Mouse (Mus musculus) large intestine, adult 2 months (tissue): ENCODE measurements around the gene Psg16. TPM values are rescaled to one million over a fixed set of nuclear protein-coding genes. Genes with fewer than 3 reads are reported as not detected.
"Not testable (repeated sequence)": the region's sequence is repeated elsewhere in the genome, so short reads cannot be mapped to it uniquely, and the experiment has no call there.

Source experiments
- DNase-seq: peaks from one replicate; pipeline ENCODE4 v3.0.0-alpha.2; 2012; ENCODE audit warnings: low read depth, low spot score
- WGBS: fragments of 180-500 bp; shearing (Covaris S2); methylation state at CpG from one replicate; pipeline ENCODE4 v1.1.7; 2018; 5-methylcytosine and 5-hydroxymethylcytosine counted together
- polyA plus RNA-seq: library from polyadenylated mRNA; depleted of rRNA; stranded (reverse); fragments of >200 nt; gene quantifications from 2 replicates; pipeline ENCODE4 v1.2.3, GENCODE M21; 2012

Gene Psg16
- polyA plus RNA-seq, 1 experiment, result 0.02 TPM

DNA sequence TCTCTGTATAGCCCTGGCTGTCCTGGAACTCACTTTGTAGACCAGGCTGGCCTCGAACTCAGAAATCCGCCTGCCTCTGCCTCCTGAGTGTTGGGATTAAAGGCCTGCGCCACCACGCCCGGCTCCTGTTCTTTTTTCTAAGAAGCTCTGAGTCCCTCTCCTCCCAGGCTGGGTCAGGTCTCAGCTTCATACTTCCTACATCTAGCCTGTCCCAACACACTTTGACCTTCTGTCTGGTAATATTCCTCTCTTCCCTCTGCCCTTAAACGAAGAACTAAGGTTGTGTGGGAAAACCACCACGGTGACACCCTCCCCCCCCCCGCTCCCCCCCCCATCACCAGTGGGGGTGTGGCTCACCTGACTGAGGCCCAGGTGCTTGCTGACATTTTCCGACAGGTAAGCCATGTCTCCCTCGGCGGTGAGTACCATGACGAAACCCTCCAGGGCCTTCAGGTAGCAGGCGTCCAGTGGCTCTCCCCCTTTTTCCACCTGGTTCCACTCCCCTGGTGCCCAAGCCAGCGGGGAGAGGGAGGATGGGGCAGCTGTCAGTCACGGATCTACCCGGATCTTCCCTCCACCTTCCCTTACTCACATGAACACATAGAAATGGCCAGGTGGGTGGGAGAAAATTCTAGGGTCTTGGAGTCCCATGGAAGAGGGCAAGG is 19.4 kb upstream of the Psg16 start:
- 89% methylated on average over 16 of the region's 16 CpGs for WGBS

DNA sequence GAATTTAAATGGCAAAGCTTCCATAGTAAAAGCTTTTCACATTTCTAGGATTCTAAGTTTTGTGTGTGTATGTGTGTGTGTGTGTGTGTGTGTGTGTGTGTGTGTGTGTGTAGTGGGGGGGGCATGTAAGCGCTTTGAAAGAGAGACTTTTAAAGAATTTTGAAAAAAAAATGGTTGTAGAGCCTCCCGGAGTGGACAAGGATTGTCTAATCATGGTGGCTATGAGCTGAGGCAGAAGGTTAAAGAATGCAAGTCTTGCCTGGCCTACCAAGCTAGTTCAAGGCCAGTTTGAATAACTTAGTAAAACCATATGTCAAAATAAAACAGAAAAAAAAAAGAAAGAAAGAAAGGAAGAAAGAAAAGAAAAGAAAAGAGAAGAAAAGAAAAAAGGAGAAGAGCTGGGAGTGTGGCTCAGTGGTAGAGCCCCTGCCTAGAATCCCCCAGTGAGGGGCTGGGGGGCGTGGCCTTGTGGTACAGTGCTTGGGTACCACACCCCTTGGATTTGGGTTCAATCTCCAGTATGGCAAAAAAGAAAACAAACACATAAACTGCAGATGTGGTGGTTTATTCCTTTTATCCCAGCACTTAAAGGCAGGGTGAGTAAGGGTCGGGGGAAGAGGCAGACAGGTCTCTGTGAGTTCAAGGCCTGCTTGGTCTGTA is 18.4 kb upstream of the Psg16 start:
- no peak for DNase-seq
- 91% methylated on average over 4 of the region's 4 CpGs for WGBS

More for the DNA sequence above, 19.4 kb upstream of the Psg16 start:
- DNase-seq, result no peak

DNA sequence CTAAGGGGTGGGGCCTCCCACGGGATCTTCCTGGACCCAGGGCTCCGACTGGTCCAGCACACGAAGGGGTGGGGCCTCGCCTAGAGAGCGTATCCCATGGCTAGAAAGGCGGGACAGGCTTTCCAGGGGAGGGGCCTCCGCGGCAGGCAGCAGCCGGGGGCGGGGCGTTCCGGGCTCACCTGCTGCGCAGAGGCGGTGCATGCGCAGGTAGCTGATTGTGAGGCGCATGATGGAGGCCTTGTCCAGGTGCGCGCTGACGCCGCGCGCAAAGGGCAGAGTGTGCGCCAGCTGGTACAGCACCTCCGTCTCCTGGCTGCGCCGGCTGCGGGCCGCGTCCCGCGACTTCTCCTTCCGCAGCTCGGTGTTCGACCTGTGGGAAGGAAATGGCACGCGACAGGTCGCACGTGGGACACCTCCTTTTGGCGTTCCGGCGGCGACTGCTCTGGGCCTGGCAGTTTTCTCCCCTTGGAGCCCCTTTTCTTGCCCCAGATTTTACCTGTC is 17.7 kb upstream of the Psg16 start:
- no peak for DNase-seq
- WGBS, result 1% methylated on average over 42 of the region's 42 CpGs

DNA sequence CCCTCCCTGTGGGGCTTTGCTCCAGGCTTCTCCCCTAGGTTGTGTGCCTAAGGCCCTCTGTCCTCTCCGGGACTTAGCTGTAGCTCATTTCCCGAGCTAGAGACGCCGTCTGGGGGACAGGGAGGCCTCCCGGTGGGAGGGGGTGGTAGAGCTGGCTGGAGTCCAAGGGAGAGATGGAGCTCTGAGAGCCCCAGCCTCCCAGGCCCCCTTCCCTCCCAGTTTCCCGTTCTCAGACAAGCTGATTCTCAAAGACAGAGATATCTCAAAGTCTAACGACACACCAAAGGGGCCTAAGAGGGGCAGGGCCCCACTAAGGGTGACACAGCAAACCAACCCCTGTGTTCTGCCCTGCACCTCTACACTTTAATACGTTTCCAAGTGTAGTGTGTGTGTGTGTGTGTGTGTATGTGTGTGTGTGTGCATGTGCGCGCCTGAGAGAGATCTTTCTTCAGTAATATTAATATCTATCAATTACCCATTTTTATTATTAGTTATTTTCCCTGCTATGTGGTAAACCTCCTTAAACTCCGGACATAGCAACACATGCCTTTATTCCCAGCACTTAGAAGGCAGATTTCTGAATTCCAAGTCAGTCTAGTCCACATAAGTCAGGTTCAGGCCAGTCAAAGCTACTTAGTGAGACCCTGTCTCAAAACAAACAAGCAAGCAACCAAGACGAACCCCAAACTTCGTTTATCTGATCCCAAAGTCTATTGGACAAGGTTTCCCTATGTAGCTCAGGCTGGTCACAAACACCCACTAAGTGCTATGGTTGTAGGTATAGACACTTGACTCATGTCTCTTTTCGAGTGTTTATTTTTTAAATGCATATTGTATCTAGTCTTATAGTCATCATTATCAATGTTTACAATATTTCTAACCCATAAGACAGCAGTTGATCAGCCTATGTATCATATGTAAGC is 17.0 kb upstream of the Psg16 start:
- 30% methylated on average over 14 of the region's 14 CpGs for WGBS
- DNase-seq, result no peak

DNA sequence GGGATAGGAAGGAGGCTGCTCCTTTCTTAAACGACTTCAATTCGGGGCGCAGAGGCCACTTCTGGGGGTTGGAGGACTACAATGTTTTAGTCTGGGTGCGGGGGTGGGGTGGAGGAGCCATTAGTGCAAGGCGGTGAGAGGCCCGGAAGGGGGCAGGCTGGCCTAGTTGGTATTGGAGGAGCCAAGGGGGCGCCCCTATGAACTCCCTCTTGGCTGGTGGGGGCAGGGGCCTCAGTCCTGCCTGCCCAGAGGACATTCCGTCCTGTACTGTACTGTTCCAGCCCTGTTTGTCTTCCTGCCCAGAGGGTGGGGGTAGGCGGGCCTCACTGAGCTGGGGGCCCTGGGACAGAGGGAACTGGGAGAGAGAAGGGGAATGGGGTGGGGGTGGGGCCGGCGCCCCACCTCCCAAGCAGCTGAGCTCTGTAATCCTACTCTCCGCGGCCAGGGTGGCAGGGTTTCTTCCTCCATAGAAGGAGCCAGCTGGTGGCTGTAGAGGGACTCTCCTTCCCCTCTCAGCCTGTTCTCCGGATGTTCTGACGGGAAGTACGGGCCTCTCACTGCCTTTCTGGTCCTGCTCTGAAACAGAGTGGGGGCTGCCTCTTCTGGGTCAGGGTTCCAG is 15.7 kb upstream of the Psg16 start:
- WGBS, result 9% methylated on average over 16 of the region's 16 CpGs
- DNase-seq, result no peak

DNA sequence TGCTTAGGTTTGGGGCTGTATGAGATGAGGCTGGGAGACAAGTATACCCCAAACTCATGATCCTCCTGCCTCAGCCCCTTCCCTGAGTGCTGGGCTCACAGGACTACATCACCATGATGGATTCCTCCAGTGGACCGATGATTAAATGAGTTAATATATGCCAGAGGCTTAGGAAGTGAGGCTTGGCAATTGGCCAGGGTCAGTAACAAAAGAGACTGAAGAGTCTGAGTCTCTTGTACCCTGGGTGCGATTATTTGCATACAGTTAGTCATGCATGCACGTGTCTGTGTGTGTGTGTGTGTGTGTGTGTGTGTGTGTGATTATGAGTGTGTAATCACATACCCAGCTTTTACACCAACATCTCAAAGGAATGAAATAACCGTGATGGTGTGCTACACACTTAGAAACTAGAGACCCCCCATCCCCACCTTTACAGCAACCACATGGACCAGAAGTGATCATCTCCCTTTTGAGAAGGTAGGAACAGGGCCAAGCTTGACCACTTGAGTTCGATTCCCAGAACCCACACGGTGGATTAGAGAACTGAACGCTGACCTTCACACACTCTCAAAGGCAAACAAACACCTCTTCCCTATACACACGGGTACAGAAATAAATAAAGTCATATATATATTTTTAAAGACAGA is 14.9 kb upstream of the Psg16 start:
- no peak for DNase-seq
- WGBS, result 10% methylated on average over 8 of the region's 8 CpGs

DNA sequence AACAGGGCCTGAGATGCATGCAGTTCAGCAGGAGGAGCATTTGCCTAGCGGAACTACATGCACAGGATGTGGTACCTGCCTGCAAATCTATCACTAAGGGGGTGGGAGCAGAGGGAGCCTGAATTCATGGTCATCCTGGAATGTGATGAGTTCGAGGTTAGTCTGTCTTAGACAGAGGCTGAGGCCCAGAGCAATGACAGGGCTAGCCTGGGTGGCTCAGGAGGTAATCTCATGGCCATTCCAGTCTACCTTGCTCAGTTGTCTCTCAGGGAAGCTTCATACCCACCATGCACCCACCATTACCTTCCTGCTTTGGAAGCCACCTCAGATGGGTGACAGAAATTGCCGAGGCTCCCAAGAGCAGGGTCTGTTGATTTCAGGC is 14.4 kb upstream of the Psg16 start:
- no peak for DNase-seq
- WGBS, result 54% methylated on average over 3 of the region's 3 CpGs

DNA sequence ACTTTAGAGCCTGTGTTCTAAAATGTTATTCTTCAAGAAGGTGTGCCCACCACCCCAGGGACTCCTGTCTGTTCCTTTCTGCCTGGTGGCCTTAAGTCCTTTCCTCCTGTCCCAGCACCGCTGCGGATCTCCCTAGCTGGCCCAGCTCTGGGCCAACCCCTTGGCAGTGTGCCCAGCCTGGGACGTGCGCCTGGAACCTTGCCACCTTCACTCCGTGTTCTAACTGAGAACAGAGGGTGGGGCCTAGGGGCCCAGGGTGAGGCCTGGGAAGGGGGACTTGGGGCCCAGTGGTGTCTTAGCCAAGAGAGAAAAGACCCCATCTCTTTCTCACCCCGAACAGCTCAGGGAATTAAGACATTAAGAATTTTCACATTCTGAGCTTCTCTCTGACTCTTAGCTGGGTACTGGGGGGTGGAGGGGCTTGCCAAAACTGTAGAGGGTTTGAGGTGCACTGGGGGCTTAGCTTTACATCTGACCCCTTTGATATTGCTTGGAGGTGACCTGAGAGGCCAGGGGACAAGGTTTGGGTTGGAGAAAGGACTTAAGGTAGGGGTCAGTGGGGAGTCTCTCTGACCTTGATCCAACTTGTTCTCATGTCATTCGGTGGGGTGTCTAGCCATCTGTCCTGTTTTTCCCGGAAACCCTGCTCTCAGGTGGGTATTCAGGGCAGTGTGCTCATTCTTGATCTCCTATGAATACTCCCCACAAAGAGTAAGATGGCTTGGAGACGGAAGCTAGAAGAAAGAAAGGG is 13.6 kb upstream of the Psg16 start:
- 10% methylated on average over 9 of the region's 9 CpGs for WGBS
- peak; percentile 87 for DNase-seq

DNA sequence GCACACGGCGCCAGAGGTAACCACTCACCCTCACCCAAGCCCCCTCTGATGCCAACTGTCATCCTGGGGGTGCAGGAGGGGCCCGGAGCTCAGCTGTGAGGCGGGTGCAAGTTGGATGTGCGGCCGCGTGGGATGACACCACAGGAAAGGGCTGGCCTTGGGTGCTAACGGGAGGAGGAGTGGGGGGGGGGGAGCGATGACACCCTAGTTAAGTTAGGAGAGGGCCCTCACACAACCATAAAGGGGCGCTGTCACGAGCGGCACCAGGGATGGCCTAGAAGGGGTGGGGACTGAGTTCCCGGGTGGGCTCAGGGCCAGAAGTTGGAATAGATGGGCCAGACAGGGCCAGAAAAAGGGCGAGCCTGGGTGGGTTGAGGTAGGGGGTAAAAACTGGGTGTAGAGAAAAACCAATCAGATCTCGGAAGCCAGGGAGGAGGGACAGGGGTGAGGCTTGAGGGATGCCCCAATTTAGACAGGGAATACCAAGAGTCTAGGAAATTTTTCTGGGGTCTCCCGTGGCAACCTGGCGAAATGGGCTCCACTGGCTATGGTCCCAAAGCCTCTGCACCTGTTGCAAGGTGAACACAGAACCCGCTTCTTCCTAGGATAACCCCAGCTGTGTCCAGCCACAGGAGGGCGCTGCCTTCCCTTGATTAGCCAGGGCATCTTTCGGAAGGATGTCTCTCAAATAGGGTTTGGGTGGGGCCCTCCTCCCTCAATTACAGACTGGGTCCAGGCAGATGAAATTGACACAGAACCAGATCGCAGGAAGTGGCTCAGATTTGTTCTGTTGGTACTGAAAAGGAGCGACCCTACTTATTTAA is 12.8 kb upstream of the Psg16 start:
- 35% methylated on average over 21 of the region's 22 CpGs for WGBS
- DNase-seq, result no peak

DNA sequence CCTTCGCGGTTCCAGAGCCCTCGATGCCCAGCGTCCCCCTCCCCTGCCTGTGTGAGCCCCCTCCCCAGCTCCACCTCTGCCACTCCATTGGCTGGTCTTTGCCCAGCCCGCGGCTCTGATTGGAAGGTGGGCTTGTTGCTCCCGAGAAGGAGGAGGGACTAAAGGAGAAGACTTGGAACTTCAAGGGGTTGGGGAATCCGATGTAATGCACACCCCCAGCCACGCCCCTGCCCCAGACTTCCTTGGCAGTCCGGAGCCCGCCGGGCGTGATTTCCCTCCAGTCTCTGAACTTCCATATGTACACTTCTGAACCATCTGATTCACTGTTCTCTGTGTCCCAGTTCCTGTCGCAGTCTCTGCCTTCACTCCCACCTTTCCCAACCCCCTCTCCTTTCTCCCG is 11.5 kb upstream of the Psg16 start, which contains the start of gene Hif3a:
Hif3a (minus strand) TSS at position 39 of the 400 bp plus-strand sequence.
- no peak for DNase-seq
- WGBS, result 3% methylated on average over 15 of the region's 15 CpGs

DNA sequence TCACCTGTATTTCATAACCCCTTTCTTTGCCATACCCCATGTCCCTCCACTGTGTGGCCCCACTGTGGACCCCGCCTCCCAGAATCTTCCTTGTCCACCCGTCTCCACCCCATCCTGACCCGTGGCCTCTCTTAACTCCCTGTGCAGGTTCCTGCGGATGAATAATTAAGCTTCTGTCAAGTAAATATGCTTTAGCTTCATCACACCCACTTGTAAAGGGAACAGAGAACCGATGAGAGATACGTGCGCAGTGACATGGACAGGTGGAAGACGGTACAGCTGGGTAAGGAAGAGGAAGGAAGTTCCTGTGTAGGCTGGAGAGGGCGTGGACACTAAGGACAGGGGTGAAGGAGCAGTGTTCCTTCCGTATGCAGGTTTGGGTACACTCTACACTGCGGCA is 11.0 kb upstream of the Psg16 start:
- 6% methylated on average over 11 of the region's 11 CpGs for WGBS

DNA sequence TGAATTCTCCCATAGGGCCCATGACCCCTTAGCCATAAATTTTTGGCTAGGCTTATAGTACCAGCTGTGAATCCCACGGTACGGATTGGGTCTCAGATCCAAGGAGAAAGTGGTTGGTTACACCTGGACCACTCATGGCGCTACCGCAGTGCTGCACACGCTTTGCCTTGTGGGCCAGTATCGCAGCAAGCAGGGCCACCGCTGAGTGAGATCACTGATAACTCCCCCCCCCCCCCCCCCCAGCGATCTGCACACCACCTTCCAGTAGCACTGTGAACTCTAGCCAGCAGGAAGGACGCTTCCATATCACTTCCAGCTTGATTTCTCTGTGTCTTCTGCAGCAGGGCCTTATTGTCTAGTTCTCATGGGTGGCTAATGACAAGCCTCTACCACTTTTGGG is 8.2 kb upstream of the Psg16 start:
- DNase-seq, result no peak
- 72% methylated on average over 9 of the region's 9 CpGs for WGBS

More for the DNA sequence above, 11.0 kb upstream of the Psg16 start:
- DNase-seq, result peak; percentile 81

DNA sequence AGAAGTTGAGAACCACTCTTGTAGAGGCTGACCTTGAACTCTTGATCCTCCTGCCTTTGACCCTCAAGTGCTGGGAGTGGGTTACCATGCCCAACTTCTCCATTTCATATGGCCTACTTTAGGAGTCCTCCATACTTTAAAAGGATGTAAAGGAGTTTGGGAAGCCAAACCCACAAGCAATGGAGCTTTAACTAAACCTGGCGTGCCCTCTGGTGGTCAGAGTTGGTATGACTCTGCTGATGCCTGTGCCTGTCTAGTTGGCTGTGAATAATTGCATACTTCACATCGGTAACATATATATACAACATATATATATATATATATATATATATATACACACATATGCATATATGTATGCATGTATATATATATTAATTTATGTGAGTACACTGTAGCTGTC is 7.4 kb upstream of the Psg16 start:
- WGBS, result 0% methylated on average over 2 of the region's 2 CpGs
- DNase-seq, result no peak

DNA sequence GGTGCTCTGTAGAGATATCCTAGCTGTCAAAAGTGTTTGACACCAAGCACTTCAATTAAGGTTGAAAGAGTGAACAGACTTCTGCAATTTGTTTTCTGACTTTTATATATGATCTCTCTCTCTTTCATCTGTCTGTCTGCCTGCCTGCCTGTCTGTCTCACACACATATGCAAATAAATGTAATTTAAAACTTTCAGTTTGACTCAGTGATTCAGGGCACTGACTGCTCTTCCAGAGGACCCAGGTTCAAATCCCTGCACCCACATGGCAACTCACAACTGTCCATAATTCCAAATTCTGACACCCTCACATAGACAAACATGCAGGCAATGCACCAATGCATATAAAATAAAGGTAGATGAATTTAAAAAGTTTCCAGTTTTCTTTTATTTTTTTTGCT is 6.8 kb upstream of the Psg16 start:
- DNase-seq, result no peak

DNA sequence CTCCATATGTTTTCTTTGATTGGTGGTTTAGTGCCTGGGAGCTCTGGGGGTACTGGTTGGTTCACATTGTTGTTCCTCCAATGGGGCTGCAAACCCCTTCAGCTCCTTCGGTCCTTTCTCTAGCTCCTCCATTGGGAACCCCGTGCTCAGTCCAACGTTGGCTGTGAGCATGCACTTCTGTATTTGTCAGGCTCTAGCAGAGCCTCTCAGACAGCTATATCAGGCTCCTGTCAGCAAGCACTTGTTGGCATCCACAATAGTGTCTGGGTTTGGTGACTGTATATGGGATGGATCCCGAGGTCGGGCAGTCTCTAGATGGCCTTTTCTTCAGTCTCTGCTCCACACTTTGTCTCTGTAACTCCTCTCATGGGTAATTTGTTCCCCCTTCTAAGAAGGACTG is 6.2 kb upstream of the Psg16 start:
- 60% methylated on average over 5 of the region's 5 CpGs for WGBS
- DNase-seq, result not testable (repeated sequence)

DNA sequence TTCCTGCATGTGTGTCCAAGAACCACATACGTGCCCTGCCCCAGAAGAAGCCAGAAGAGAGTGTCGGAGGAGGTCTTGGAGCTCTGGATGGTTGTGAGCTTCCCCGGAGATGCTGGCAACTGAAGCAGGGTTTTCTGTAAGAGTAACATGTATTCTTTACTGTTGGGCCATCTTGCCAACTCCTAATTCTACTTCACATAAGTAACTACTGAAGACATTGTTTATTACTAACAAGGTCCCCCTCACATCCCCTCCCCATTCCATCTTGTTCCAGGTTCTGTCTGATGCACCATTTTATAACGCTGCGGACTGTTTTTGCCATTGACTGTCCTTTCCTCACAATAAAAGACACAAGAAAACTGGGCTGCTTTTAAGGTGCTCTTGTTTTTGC is 332 bp upstream of the Psg16 start:
- 55% methylated on average over 5 of the region's 5 CpGs for WGBS

DNA sequence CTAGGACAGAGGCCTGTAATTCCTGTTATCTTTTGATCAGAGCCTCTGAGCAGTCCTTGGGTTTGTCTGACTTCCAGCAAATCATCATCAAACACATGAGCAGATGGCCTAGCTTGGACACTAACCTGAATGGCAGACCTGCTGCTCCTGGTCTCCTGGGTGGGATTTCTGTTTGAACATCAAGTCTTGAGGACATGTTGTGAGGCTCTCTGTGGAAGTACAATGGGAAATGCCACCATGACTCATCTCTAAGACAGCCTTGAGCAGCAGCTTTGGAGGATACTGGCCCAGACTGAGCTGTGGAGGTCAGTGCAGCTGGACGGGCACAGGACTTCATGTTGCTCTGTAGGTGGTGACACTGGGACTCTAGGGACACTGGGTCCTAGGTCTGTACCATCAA is 2.7 kb downstream of the Psg16 start:
- WGBS, result 93% methylated on average over 1 of the region's 1 CpGs

More for the DNA sequence above, 332 bp upstream of the Psg16 start:
- DNase-seq, result no peak

DNA sequence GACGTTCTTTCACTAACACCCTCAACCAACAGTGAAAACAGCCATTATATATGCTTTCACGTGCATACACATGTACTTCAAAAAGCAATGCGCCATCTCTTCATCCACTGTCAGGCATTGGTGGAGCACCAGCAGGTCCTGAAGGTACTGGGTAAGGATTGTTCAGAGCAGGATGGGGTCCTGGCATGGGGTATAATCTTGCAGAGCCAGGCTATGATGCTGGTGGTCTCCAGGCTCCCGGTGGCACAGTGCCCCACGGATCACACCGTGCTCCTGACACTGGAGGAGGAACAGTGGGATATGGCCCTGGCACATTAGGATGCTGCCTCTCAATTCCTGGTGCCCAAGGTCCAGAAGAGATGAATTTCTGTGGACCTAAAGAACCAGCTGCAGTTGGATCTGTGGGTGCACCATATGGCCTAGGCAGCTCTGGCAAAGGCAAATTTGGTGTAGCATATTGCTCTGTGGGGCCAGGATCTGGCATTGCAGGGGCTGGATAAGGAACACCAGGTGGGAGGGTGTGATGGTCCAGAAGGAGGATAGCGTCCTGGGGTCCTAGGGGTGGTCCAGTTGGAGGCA is 4.3 kb downstream of the Psg16 start:
- WGBS, result 83% methylated on average over 7 of the region's 7 CpGs

More for the DNA sequence above, 2.7 kb downstream of the Psg16 start:
- DNase-seq, result no peak

More for the DNA sequence above, 4.3 kb downstream of the Psg16 start:
- DNase-seq, result no peak
